Comparison of ENCODE assay signal across 7 mouse cellular contexts in genomic region chr2:164167752-164168570, GRCm38 (mm10). TPM values are rescaled to one million over a fixed set of nuclear protein-coding genes. Genes with fewer than 3 reads are reported as not detected.
DNase-seq lines count a peak whose midpoint lies in the region; ATAC-seq and TF ChIP-seq lines count a peak whose summit lies in the region.

No protein-coding gene starts in this region.

- ATAC-seq in megakaryocyte, adult 5-6 weeks (ENCODE audit: poor library complexity, severe bottlenecking): no peak
- 0 out of 2 replicates have a peak, but pooled peaks have one; percentile 39 for ATAC-seq in forebrain, embryonic 12.5 days (ENCODE audit: low FRiP score)
- peak; percentile 31; the same call in 1 of the 2 replicates for ATAC-seq in limb, embryonic 14.5 days (ENCODE audit: low FRiP score, low read depth)

- peaks cover 16% of the 10 kb centered on the region for H3K9me3 ChIP-seq in megakaryocyte, embryonic 14.5 days
- 0 out of 2 replicates have a peak, but pooled peaks cover 2% of the 10 kb centered on the region for H3K9me3 ChIP-seq in forebrain, embryonic 12.5 days
- H3K9me3 ChIP-seq in limb, embryonic 14.5 days (ENCODE audit: control insufficient read depth, low read length): no peaks in the 10 kb centered on the region

- TF ChIP-seq POLR2A in limb, embryonic 14.5 days (IDR thresholded peaks at IDR 0.05; ENCODE audit: borderline replicate concordance, extremely low read depth, insufficient read depth, insufficient read length): no peak
- TF ChIP-seq POLR2A in testis, adult 2 months (IDR thresholded peaks at IDR 0.05; ENCODE audit: control insufficient read depth, low read depth, low read length): no peak

- peak overlapping the region; percentile 52 for H3K4me2 ChIP-seq in forebrain, embryonic 12.5 days
- peak overlapping the region; percentile 73 for H3K4me2 ChIP-seq in limb, embryonic 14.5 days (replicated peaks; ENCODE audit: low read depth, low read length, severe bottlenecking)

- H3K9ac ChIP-seq in forebrain, embryonic 12.5 days: no peak overlapping the region
- H3K9ac ChIP-seq in limb, embryonic 14.5 days (ENCODE audit: low read depth, low read length, severe bottlenecking): peak overlapping the region; percentile 46

- intact Hi-C loops in left cerebral cortex, postnatal 25 days (cut with DNase I): no loop called here

- no peak for TF ChIP-seq CTCF in testis, adult 2 months (IDR thresholded peaks at IDR 0.05; ENCODE audit: control insufficient read depth, insufficient read depth, insufficient replicate concordance, low read depth, low read length)

- DNase-seq in limb, embryonic 14.5 days (ENCODE audit: low spot score): no peak
- DNase-seq in right cerebral cortex, adult 2 months (ENCODE audit: low spot score in 2 of 2): no peak
- DNase-seq in left cerebral cortex, postnatal 25 days (ENCODE audit: low spot score in 2 of 2): no peak

- peaks cover 34% of the 10 kb centered on the region for H3K4me1 ChIP-seq in megakaryocyte, embryonic 14.5 days
- H3K4me1 ChIP-seq in forebrain, embryonic 12.5 days: peaks cover 29% of the 10 kb centered on the region
- peaks cover 15% of the 10 kb centered on the region for H3K4me1 ChIP-seq in limb, embryonic 14.5 days (ENCODE audit: control insufficient read depth, insufficient read depth, low read length)
- H3K4me1 ChIP-seq in testis, adult 2 months (ENCODE audit: control insufficient read depth, insufficient read depth, low read length): peaks cover 23% of the 10 kb centered on the region

- peaks cover 86% of the 10 kb centered on the region for H3K27me3 ChIP-seq in megakaryocyte, embryonic 14.5 days (replicated peaks)
- peaks cover 78% of the 10 kb centered on the region for H3K27me3 ChIP-seq in forebrain, embryonic 12.5 days
- peaks cover 65% of the 10 kb centered on the region for H3K27me3 ChIP-seq in limb, embryonic 14.5 days (ENCODE audit: control insufficient read depth, insufficient read depth, low read length)
- no peaks in the 10 kb centered on the region for H3K27me3 ChIP-seq in testis, adult 2 months (ENCODE audit: control insufficient read depth, insufficient read depth, low read length)

- 12% methylated on average over 90 of the region's 90 CpGs for WGBS in forebrain, embryonic 12.5 days
- 12% methylated on average over 82 of the region's 90 CpGs for WGBS in limb, embryonic 14.5 days

- peak overlapping the region; percentile 82 for H3K4me3 ChIP-seq in megakaryocyte, embryonic 14.5 days (replicated peaks)
- peak overlapping the region; percentile 37 for H3K4me3 ChIP-seq in forebrain, embryonic 12.5 days (replicated peaks)
- peak overlapping the region; percentile 39 for H3K4me3 ChIP-seq in limb, embryonic 14.5 days (replicated peaks; ENCODE audit: low read length)
- H3K4me3 ChIP-seq in testis, adult 2 months (ENCODE audit: control insufficient read depth, low read depth, low read length): peak overlapping the region; percentile 87

- H3K27ac ChIP-seq in forebrain, embryonic 12.5 days: no peak overlapping the region
- no peak overlapping the region for H3K27ac ChIP-seq in limb, embryonic 14.5 days (replicated peaks; ENCODE audit: low read depth, low read length)
- no peak overlapping the region for H3K27ac ChIP-seq in testis, adult 2 months (ENCODE audit: control insufficient read depth, insufficient read depth, low read depth, low read length)

- H3K36me3 ChIP-seq in megakaryocyte, embryonic 14.5 days (replicated peaks; ENCODE audit: low read length): no peaks in the 10 kb centered on the region
- no peaks in the 10 kb centered on the region for H3K36me3 ChIP-seq in forebrain, embryonic 12.5 days (replicated peaks)
- peaks cover 2% of the 10 kb centered on the region; the same call in 1 of the 2 replicates for H3K36me3 ChIP-seq in limb, embryonic 14.5 days (ENCODE audit: control insufficient read depth, insufficient read depth, low read length)
- H3K36me3 ChIP-seq in testis, adult 2 months (ENCODE audit: control insufficient read depth, insufficient read depth, low read length): no peaks in the 10 kb centered on the region

RNA-seq across cellular contexts. Expression of gene Kcns1, which starts 3.0 kb away (rescaled TPM):
- polyA plus RNA-seq in megakaryocyte, embryonic 14.5 days (2012; ENCODE audit: insufficient read depth, low replicate concordance): not detected in 2 replicates
- total RNA-seq in megakaryocyte, adult 5-6 weeks (2015): not detected in 2 replicates
- total RNA-seq in megakaryocyte, adult 5-6 weeks (2017): not detected in 2 replicates
- polyA plus RNA-seq in forebrain, embryonic 12.5 days (2016; fragmentation: Nextera tagmentation; extraction: Ambion mirVana): 0.12 and 0.18 TPM in 2 replicates
- polyA plus RNA-seq in limb, embryonic 14.5 days (2012; rRNA removed): 6.8 and 11.2 TPM in 2 replicates
- 2.7 and 3.2 TPM in 2 replicates for polyA plus RNA-seq in limb, embryonic 14.5 days (2014; fragmentation: Nextera tagmentation; extraction: Ambion mirVana)
- polyA plus RNA-seq in testis, adult 2 months (2012; rRNA removed): 0.67 and 1.1 TPM in 2 replicates
- 10 to 100 TPM; 14.2 to 17.2 TPM for total RNA-seq in left cerebral cortex, postnatal 25 days (2021)

RNA-seq across cellular contexts. Expression of gene Wfdc5, which starts 14.6 kb away (rescaled TPM):
- not detected in 2 replicates for polyA plus RNA-seq in megakaryocyte, embryonic 14.5 days (2012; ENCODE audit: insufficient read depth, low replicate concordance)
- total RNA-seq in megakaryocyte, adult 5-6 weeks (2015): not detected in 2 replicates
- not detected in 2 replicates for total RNA-seq in megakaryocyte, adult 5-6 weeks (2017)
- not detected in 2 replicates for polyA plus RNA-seq in forebrain, embryonic 12.5 days (2016; fragmentation: Nextera tagmentation; extraction: Ambion mirVana)
- polyA plus RNA-seq in limb, embryonic 14.5 days (2012; rRNA removed): 0.08 TPM in 1 of 2 replicates, not detected in the other
- polyA plus RNA-seq in limb, embryonic 14.5 days (2014; fragmentation: Nextera tagmentation; extraction: Ambion mirVana): 0.33 and 0.77 TPM in 2 replicates
- not detected in 2 replicates for polyA plus RNA-seq in testis, adult 2 months (2012; rRNA removed)
- total RNA-seq in left cerebral cortex, postnatal 25 days (2021): not detected

RNA-seq across cellular contexts. Expression of gene Wfdc12, which starts 22.4 kb away (rescaled TPM):
- polyA plus RNA-seq in megakaryocyte, embryonic 14.5 days (2012; ENCODE audit: insufficient read depth, low replicate concordance): not detected in 2 replicates
- not detected in 2 replicates for total RNA-seq in megakaryocyte, adult 5-6 weeks (2015)
- total RNA-seq in megakaryocyte, adult 5-6 weeks (2017): not detected in 2 replicates
- not detected in 2 replicates for polyA plus RNA-seq in forebrain, embryonic 12.5 days (2016; fragmentation: Nextera tagmentation; extraction: Ambion mirVana)
- polyA plus RNA-seq in limb, embryonic 14.5 days (2012; rRNA removed): 0.30 and 0.32 TPM in 2 replicates
- polyA plus RNA-seq in limb, embryonic 14.5 days (2014; fragmentation: Nextera tagmentation; extraction: Ambion mirVana): not detected in 2 replicates
- 0.15 TPM in 1 of 2 replicates, not detected in the other for polyA plus RNA-seq in testis, adult 2 months (2012; rRNA removed)
- total RNA-seq in left cerebral cortex, postnatal 25 days (2021): not detected

RNA-seq across cellular contexts. Expression of gene Wfdc15a, which starts 32.0 kb away (rescaled TPM):
- polyA plus RNA-seq in megakaryocyte, embryonic 14.5 days (2012; ENCODE audit: insufficient read depth, low replicate concordance): not detected in 2 replicates
- total RNA-seq in megakaryocyte, adult 5-6 weeks (2015): not detected in 2 replicates
- total RNA-seq in megakaryocyte, adult 5-6 weeks (2017): not detected in 2 replicates
- polyA plus RNA-seq in forebrain, embryonic 12.5 days (2016; fragmentation: Nextera tagmentation; extraction: Ambion mirVana): not detected in 2 replicates
- not detected in 2 replicates for polyA plus RNA-seq in limb, embryonic 14.5 days (2012; rRNA removed)
- polyA plus RNA-seq in limb, embryonic 14.5 days (2014; fragmentation: Nextera tagmentation; extraction: Ambion mirVana): not detected in 2 replicates
- polyA plus RNA-seq in testis, adult 2 months (2012; rRNA removed): 325 and 331 TPM in 2 replicates
- not detected for total RNA-seq in left cerebral cortex, postnatal 25 days (2021)

RNA-seq across cellular contexts. Expression of gene Wfdc15b, which starts 53.5 kb away (rescaled TPM):
- polyA plus RNA-seq in megakaryocyte, embryonic 14.5 days (2012; ENCODE audit: insufficient read depth, low replicate concordance): not detected in 2 replicates
- not detected in 2 replicates for total RNA-seq in megakaryocyte, adult 5-6 weeks (2015)
- total RNA-seq in megakaryocyte, adult 5-6 weeks (2017): not detected in 2 replicates
- not detected in 2 replicates for polyA plus RNA-seq in forebrain, embryonic 12.5 days (2016; fragmentation: Nextera tagmentation; extraction: Ambion mirVana)
- polyA plus RNA-seq in limb, embryonic 14.5 days (2012; rRNA removed): not detected in 2 replicates
- not detected in 2 replicates for polyA plus RNA-seq in limb, embryonic 14.5 days (2014; fragmentation: Nextera tagmentation; extraction: Ambion mirVana)
- 119 TPM in 1 of 2 replicates, not detected in the other for polyA plus RNA-seq in testis, adult 2 months (2012; rRNA removed)
- not detected for total RNA-seq in left cerebral cortex, postnatal 25 days (2021)

Comparison
In these comparisons a context has a peak if more than half of its experiments do, and no peak if none do; other contexts are left out.
1. H3K4me3 ChIP-seq: peak in every context shown above with its lines; median percentile 87 in testis, adult 2 months; 82 in megakaryocyte, embryonic 14.5 days; 39 in limb, embryonic 14.5 days; 37 in forebrain, embryonic 12.5 days.